Mouse (Mus musculus) neural tube, postnatal 0 days (tissue): ENCODE measurements around the gene Rps6ka2. TPM values are rescaled to one million over a fixed set of nuclear protein-coding genes. Genes with fewer than 3 reads are reported as not detected.

Source experiments
- polyA plus RNA-seq: library from polyadenylated mRNA; unstranded; fragments of >200 nt; fragmentation: Nextera tagmentation; extraction: Ambion mirVana; gene quantifications from 2 replicates; pipeline ENCODE4 v1.2.1, GENCODE M21; 2015

The Rps6ka2 gene
- 11.6 and 15.2 TPM in 2 replicates for polyA plus RNA-seq

GRCm38 (mm10) chr17:7169627-7170303 is at the start of gene Rps6ka2:
Gene Rps6ka2, plus strand, starts transcription at chr17:7170115.

GRCm38 (mm10) chr17:7324346-7324745 is 154.4 kb downstream of the Rps6ka2 start, which contains the start of gene Tcp10a:
Gene Tcp10a, plus strand, starts transcription at chr17:7324646.

GRCm38 (mm10) chr17:7352596-7352995 is 182.7 kb downstream of the Rps6ka2 start, which contains the start of gene Ttll2:
Gene Ttll2, minus strand, starts transcription at chr17:7352696.

Other genes with a start within 250 kb of the Rps6ka2 start
- gene Rsph3b, start 221.4 kb upstream of the Rps6ka2 start, polyA plus RNA-seq, result 56.8 and 62.4 TPM in 2 replicates
- gene Tagap1, start 209.0 kb upstream of the Rps6ka2 start, polyA plus RNA-seq, result 55.2 and 58.4 TPM in 2 replicates
- 117 and 118 TPM in 2 replicates for gene Rnaset2b, start 199.5 kb upstream of the Rps6ka2 start, polyA plus RNA-seq
- 0.48 and 0.66 TPM in 2 replicates for gene Gm49721, start 191.2 kb upstream of the Rps6ka2 start, polyA plus RNA-seq
- 0.55 and 0.85 TPM in 2 replicates for gene Gm1604a, start 144.5 kb upstream of the Rps6ka2 start, polyA plus RNA-seq
- 0.08 and 0.10 TPM in 2 replicates for gene Tcp10a, start 154.5 kb downstream of the Rps6ka2 start, polyA plus RNA-seq
- gene Ttll2, start 182.6 kb downstream of the Rps6ka2 start, polyA plus RNA-seq, result not detected in 2 replicates
- not detected in 2 replicates for gene Gm49630, start 201.9 kb downstream of the Rps6ka2 start, polyA plus RNA-seq
- gene Unc93a2, start 215.3 kb downstream of the Rps6ka2 start, polyA plus RNA-seq, result not detected in 2 replicates